Mouse (Mus musculus) thymus, postnatal 36 days (tissue): Measurements from ENCODE around the gene Gm10300.

Experiments
- DNase-seq, 2 experiments: peaks; one replicate each; pipeline ENCODE4 v3.0.0; 2022; ENCODE audit warnings: mixed read lengths in 2 of 2

The Gm10300 gene

DNA sequence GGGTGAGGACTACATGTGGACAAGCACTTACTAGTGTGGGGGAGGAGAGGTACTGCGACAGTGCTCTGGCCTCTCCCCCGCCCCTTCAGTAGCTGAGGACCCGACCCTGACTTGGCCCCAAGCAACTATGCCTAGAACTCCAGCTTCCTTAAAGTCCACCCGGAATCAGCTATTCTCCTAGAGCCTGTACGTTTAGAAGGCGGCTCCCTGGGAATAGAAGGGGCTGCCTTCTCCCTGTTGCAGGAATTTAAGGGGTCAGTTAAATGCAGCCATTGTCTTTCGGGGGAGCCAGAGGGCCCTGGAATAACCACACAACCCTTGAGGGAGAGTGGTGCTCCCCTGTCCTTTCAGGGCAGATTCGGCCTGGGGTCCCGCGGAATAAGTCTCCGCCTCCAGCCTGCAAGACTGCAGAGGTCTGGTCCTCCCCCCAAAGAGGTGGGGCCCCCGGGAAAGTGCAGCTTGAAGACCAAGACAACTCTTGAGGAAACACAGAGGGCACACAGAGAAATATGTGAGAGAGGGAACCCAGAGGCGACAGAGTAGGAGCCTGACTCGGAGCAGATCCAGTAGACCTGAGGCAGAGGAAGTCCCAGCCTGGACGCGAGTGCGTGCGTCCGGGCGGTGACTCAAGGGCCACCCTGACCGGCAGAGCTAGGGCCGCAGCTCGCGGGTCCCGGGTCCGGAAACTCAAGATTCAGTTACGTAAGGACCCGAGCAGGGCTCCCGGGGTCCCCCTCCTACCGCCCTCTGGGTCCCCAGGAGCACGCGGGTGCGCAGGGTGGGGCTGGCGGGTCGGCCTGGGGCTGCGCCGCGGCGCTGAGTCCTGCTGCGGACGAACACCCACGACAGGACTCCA lies at the start of gene Gm10300:
Gene Gm10300 (plus strand): TSS at position 621 of the 856 bp plus-strand sequence.
- DNase-seq = peak; percentile 50 to 71

DNA sequence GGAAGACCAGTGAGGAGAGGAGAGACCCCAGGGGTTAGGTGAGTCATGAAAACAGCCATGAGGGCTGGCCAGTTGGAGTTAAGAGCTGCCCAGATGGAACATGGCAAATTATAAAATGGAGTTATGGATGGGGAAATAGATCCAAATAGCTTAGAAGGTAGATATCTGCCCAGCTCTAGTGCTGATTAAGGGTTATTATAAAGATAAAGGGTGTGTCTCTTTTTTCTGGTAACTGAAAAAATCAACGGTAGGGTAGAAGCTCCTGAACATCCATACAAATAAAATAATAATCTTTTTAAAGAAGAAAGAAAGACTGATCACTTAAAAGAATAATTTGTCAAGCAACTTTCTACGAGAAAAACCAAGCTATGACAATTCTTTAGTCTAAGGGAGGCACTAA lies 49.2 kb upstream of the Gm10300 start:
- no peak for DNase-seq

- no peak for DNase-seq
These were observed 48.6 kb upstream of the Gm10300 start for GRCm38 (mm10) chr4:132025738-132026527.

DNA sequence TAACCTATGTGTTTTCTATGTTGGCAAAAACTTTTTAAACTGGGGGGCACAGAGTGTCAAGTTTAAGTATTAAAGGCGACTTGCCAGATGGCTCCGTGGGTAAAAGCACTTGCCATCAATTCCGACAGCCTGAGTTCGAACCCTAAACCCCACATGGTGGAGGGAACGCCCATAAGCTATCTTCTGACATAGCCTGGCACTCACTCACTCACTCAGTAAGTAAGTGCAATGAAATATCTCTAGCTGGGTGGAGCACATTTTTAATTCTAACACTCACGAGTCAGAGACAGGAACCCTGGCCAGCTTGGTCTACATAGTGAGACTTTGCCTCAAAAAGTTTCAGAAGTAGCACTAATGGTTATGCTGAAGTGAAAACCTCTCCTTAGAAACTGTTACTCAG lies 47.3 kb upstream of the Gm10300 start:
- no peak for DNase-seq

DNA sequence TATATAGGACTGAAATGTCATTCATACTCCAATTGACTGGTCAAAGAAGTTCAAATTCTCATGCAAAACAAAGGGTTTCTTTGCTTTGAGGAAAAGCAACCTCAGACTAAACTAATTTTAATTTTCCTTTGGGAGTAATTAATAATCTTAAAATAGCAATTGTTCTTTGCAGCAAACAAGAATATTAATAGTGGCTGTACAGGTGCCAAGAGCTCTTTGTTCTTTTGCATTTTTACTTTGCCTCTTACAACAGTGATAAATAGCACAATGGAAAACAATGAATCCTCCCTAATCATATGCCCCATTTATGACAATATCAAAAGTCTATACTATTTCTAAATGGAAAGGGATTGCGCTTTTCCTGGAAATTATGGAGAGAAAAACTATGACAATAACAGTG lies 46.7 kb upstream of the Gm10300 start:
- DNase-seq = no peak

- DNase-seq = no peak
These were observed 44.4 kb upstream of the Gm10300 start for GRCm38 (mm10) chr4:132029851-132030741.

- DNase-seq = no peak
These were observed 41.3 kb upstream of the Gm10300 start for GRCm38 (mm10) chr4:132033183-132033582.

GRCm38 (mm10) chr4:132034242-132034641 lies 40.3 kb upstream of the Gm10300 start:
- no peak for DNase-seq

DNA sequence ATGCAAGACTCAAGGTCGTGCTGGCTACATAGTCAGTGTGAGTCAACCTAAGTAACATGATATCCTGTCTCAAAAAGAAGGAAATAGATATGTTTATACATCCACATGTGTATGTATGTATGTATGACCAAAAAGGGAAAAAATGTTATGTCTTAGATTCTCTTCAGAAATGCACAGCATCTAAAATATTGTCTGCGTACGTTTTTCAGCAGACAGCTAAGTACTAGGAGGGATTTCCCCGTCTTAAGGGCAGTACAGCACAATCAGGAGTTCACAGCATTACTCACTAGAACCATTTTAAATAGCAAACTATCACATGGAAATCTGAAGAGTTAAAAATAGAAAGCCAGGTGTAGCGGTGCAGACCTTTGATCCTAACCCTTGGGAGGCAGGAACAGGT lies 37.4 kb upstream of the Gm10300 start:
- DNase-seq = no peak

GRCm38 (mm10) chr4:132037991-132038390 lies 36.5 kb upstream of the Gm10300 start:
- no peak for DNase-seq

DNA sequence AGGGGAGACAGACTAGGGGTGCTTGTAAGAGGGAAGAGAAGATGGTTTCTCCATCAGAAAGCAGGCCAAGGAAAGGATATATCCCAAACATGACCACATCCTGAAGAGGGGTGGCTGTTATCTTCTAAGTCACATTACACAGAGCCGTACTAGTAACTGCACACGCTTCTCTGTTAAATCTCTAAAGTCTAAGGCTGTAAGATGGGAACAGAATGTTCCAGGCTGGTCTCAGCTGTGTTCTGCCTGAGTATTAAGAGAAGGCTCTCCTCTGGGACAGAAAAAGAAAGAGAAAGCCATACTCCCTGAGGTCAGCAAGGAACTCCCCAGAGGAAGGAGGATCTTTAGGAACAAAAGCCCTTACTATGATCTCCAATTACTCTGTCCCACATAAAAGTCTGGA lies 35.7 kb upstream of the Gm10300 start:
- no peak for DNase-seq

GRCm38 (mm10) chr4:132039521-132039920 lies 35.0 kb upstream of the Gm10300 start:
- peak; percentile 27 to 56 for DNase-seq

- peak; percentile 28 to 47 for DNase-seq
These were observed 34.4 kb upstream of the Gm10300 start for GRCm38 (mm10) chr4:132039975-132040645.

- DNase-seq = no peak
These were observed 32.8 kb upstream of the Gm10300 start for GRCm38 (mm10) chr4:132041471-132042332.

- no peak for DNase-seq
These were observed 30.8 kb upstream of the Gm10300 start for GRCm38 (mm10) chr4:132043726-132044125.

GRCm38 (mm10) chr4:132048011-132048991 lies 26.2 kb upstream of the Gm10300 start:
- peak; percentile 59 to 72 for DNase-seq

DNA sequence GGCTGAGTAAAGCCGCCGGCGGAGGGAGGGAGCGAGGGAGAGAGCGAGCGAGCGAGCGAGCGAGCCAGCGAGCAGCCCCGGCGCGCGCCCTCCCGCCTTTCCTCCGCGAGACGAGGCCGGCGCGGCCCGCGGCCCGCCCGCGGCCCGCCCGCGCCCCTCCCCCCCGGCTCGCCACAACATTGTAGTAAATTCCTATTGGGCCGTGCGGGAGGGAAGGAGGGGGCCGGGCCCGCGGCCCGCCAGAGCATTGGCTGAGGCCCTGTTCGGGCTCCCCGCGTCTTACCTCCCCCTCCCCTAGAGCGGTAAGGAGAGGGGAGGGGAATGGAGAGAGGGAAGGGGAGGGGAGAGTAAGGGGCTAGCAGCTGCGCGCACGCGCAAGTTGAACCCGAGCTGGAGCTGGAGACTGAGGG lies 25.5 kb upstream of the Gm10300 start:
- DNase-seq = peak; percentile 86 to 96

GRCm38 (mm10) chr4:132049549-132050200 lies 24.8 kb upstream of the Gm10300 start:
- no peak for DNase-seq
